In the genomic region with DNA sequence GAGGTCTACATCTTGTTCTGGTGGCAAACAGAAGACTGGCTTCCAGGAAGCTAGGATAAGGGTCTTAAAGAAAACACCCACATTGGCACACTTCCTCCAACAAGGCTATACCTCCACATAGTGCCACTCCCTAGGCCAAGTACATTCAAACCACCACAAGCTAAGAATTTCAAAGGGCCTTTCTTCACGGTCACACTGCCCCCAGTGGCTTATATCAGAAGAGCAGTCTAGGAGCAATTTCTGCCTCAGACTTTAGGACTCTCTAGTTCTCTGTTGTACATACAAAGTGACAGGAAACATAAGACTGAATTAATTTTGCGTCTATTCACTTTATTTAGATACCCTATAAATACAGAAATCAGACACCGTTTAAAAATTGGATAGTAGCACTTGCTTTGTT, we compare ENCODE assay signal across 17 mouse cellular contexts.
DNase-seq lines count a peak whose midpoint lies in the region; ATAC-seq and TF ChIP-seq lines count a peak whose summit lies in the region.
"Had no signal": no experiment of that assay in that cellular context is flagged by ENCODE, and none has a peak within 500 bp of the region (broad histone marks: within the 10 kb centered on the region; RNA-seq: fewer than 3 reads in every experiment).

No protein-coding gene starts in this region.

- TF ChIP-seq EP300 in lung, postnatal 0 days (IDR thresholded peaks at IDR 0.05), result no peak
- no peak for TF ChIP-seq EP300 in MEL (IDR thresholded peaks at IDR 0.05; ENCODE audit: low read depth in 1 of 2, low read length in 2 of 2)

- H3K4me2 ChIP-seq in hindbrain, postnatal 0 days (ENCODE audit: low read depth, low read length), result no peak overlapping the region
- H3K4me2 ChIP-seq in hindbrain, embryonic 13.5 days, result no peak overlapping the region
- H3K4me2 ChIP-seq in lung, postnatal 0 days (replicated peaks; ENCODE audit: low read depth, low read length), result no peak overlapping the region
- H3K4me2 ChIP-seq: limb, embryonic 12.5 days; midbrain, embryonic 15.5 days had no signal

- no peak overlapping the region for H3K9ac ChIP-seq in hindbrain, postnatal 0 days (replicated peaks; ENCODE audit: low read length)
- H3K9ac ChIP-seq in hindbrain, embryonic 13.5 days, result no peak overlapping the region
- no peak overlapping the region for H3K9ac ChIP-seq in lung, postnatal 0 days (replicated peaks; ENCODE audit: low read depth)
- no peak overlapping the region for H3K9ac ChIP-seq in MEL (ENCODE audit: control insufficient read depth, low read depth, low read length, poor library complexity, severe bottlenecking)
- H3K9ac ChIP-seq: limb, embryonic 12.5 days; midbrain, embryonic 15.5 days had no signal

- H3K27ac ChIP-seq in hindbrain, postnatal 0 days, result no peak overlapping the region
- no peak overlapping the region for H3K27ac ChIP-seq in hindbrain, embryonic 13.5 days
- no peak overlapping the region for H3K27ac ChIP-seq in lung, postnatal 0 days (ENCODE audit: low read length)
- H3K27ac ChIP-seq in MEL (ENCODE audit: control insufficient read depth, low read depth, low read length), result no peak overlapping the region
- H3K27ac ChIP-seq: limb, embryonic 12.5 days; macrophage; midbrain, embryonic 15.5 days had no signal

- TF ChIP-seq POLR2A in MEL (IDR thresholded peaks at IDR 0.05; ENCODE audit: control insufficient read depth in 1 of 2, insufficient read depth in 1 of 2, low read depth in 1 of 2, low read length in 2 of 2, poor library complexity in 1 of 2), result no peak

- WGBS in hindbrain, postnatal 0 days, result 70% methylated on average over 3 of the region's 3 CpGs
- 79% methylated on average over 3 of the region's 3 CpGs for WGBS in hindbrain, embryonic 13.5 days
- 78% methylated on average over 3 of the region's 3 CpGs for WGBS in lung, postnatal 0 days

- no peak for ATAC-seq in hindbrain, postnatal 0 days
- ATAC-seq in hindbrain, embryonic 13.5 days (ENCODE audit: low FRiP score), result no peak
- no peak for ATAC-seq in lung, postnatal 0 days
- ATAC-seq: forebrain, embryonic 14.5 days; midbrain, embryonic 15.5 days had no signal

- no peak for DNase-seq in hindbrain, postnatal 0 days (ENCODE audit: low spot score)
- no peak for DNase-seq in lung, postnatal 0 days (ENCODE audit: low spot score)
- DNase-seq in lung, postnatal 25 days (ENCODE audit: low spot score), result no peak
- DNase-seq in MEL (ENCODE audit: low read depth, low spot score), result peak; percentile 1
- peak; percentile 9 for DNase-seq in retina, embryonic 14.5 days (ENCODE audit: low spot score)
- no peak for DNase-seq in cerebellum, adult 18-20 months
- DNase-seq in layer of hippocampus, adult 8-10 months (ENCODE audit: low spot score in 2 of 2), result no peak
- DNase-seq: cerebellum, postnatal 10 days; gastrocnemius, postnatal 36 days; heart, postnatal 10 days; right cerebral cortex, adult 18-20 months had no signal

- TF ChIP-seq RAD21 in MEL (IDR thresholded peaks at IDR 0.05; ENCODE audit: low read depth, low read length), result no peak

- no peak overlapping the region for H3K4me3 ChIP-seq in hindbrain, postnatal 0 days (ENCODE audit: low read length)
- H3K4me3 ChIP-seq in hindbrain, embryonic 13.5 days, result no peak overlapping the region
- H3K4me3 ChIP-seq in lung, postnatal 0 days (ENCODE audit: low read depth, low read length), result no peak overlapping the region
- H3K4me3 ChIP-seq in MEL (ENCODE audit: control insufficient read depth in 1 of 2, insufficient read depth in 1 of 2, low read depth in 2 of 2, low read length in 2 of 2), result no peak overlapping the region
- H3K4me3 ChIP-seq: erythroblast, embryonic 14.5 days; limb, embryonic 12.5 days; midbrain, embryonic 15.5 days had no signal

- H3K4me1 ChIP-seq in hindbrain, postnatal 0 days (ENCODE audit: insufficient read depth, low read length), result no peaks in the 10 kb centered on the region
- no peaks in the 10 kb centered on the region; the same call in 1 of the 2 replicates for H3K4me1 ChIP-seq in hindbrain, embryonic 13.5 days (replicated peaks)
- H3K4me1 ChIP-seq in lung, postnatal 0 days (ENCODE audit: insufficient read depth, low read depth, low read length), result no peaks in the 10 kb centered on the region
- H3K4me1 ChIP-seq in MEL (ENCODE audit: control insufficient read depth in 1 of 2, insufficient read depth in 2 of 2, low read length in 2 of 2), result no peaks in the 10 kb centered on the region
- H3K4me1 ChIP-seq: limb, embryonic 12.5 days; midbrain, embryonic 15.5 days had no signal

- H3K36me3 ChIP-seq in hindbrain, postnatal 0 days (ENCODE audit: insufficient read depth, low read length), result no peaks in the 10 kb centered on the region
- no peaks in the 10 kb centered on the region for H3K36me3 ChIP-seq in hindbrain, embryonic 13.5 days
- H3K36me3 ChIP-seq in lung, postnatal 0 days (ENCODE audit: insufficient read depth, low read length), result no peaks in the 10 kb centered on the region
- no peaks in the 10 kb centered on the region for H3K36me3 ChIP-seq in MEL (ENCODE audit: control insufficient read depth in 1 of 2, insufficient read depth in 2 of 2, low read length in 2 of 2)
- H3K36me3 ChIP-seq: limb, embryonic 12.5 days; midbrain, embryonic 15.5 days had no signal

- no peaks in the 10 kb centered on the region for H3K27me3 ChIP-seq in hindbrain, postnatal 0 days (ENCODE audit: insufficient read depth, low read length)
- H3K27me3 ChIP-seq in hindbrain, embryonic 13.5 days, result no peaks in the 10 kb centered on the region
- no peaks in the 10 kb centered on the region for H3K27me3 ChIP-seq in lung, postnatal 0 days (replicated peaks; ENCODE audit: insufficient read depth, low read length)
- no peaks in the 10 kb centered on the region for H3K27me3 ChIP-seq in MEL (ENCODE audit: control insufficient read depth in 1 of 2, insufficient read depth in 2 of 2, low read length in 2 of 2)
- H3K27me3 ChIP-seq: limb, embryonic 12.5 days; midbrain, embryonic 15.5 days had no signal

- no peaks in the 10 kb centered on the region for H3K9me3 ChIP-seq in hindbrain, postnatal 0 days (ENCODE audit: low read length)
- no peaks in the 10 kb centered on the region for H3K9me3 ChIP-seq in hindbrain, embryonic 13.5 days
- H3K9me3 ChIP-seq in lung, postnatal 0 days (ENCODE audit: low read length), result no peaks in the 10 kb centered on the region
- no peaks in the 10 kb centered on the region for H3K9me3 ChIP-seq in MEL (replicated peaks; ENCODE audit: insufficient read depth, low read length)
- H3K9me3 ChIP-seq: limb, embryonic 12.5 days; midbrain, embryonic 15.5 days had no signal

- no peaks in the 10 kb centered on the region for H3K79me2 ChIP-seq in MEL (ENCODE audit: control insufficient read depth, insufficient read depth, low read length, poor library complexity)

- TF ChIP-seq CTCF in hindbrain, postnatal 0 days (IDR thresholded peaks at IDR 0.05; ENCODE audit: low read depth), result peak; percentile 37
- TF ChIP-seq CTCF in lung, postnatal 0 days (IDR thresholded peaks at IDR 0.05), result peak; percentile 21; the same call in 1 of the 2 replicates
- TF ChIP-seq CTCF in MEL (IDR thresholded peaks at IDR 0.05 in 2 of 3, conservative IDR thresholded peaks at IDR 0.05 in 1 of 3; ENCODE audit: control insufficient read depth in 1 of 3, insufficient read depth in 1 of 3, low read depth in 2 of 3, low read length in 3 of 3, poor library complexity in 1 of 3, severe bottlenecking in 1 of 3), result peak; percentile 5 to 18 (median 16); a peak in 2 of 6 replicates

TF ChIP-seq in MEL, 35 proteins besides CTCF, POLR2A, EP300 and RAD21:
- TF ChIP-seq GABPA (IDR thresholded peaks at IDR 0.05; ENCODE audit: low read depth, low read length) (no peak), NRF1 (IDR thresholded peaks at IDR 0.05; ENCODE audit: insufficient read depth, low read depth, low read length, poor library complexity, severe bottlenecking) (no peak), POLR2AphosphoS2 (IDR thresholded peaks at IDR 0.05; ENCODE audit: low read length) (no peak), RCOR1 (IDR thresholded peaks at IDR 0.05; ENCODE audit: low read depth, low read length) (no peak), MAFK (IDR thresholded peaks at IDR 0.05; ENCODE audit: borderline replicate concordance, low read depth, low read length) (no peak), USF2 (IDR thresholded peaks at IDR 0.05; ENCODE audit: borderline replicate concordance in 1 of 2, insufficient read depth in 1 of 2, low read depth in 1 of 2, low read length in 2 of 2) (no peak), CHD1 (IDR thresholded peaks at IDR 0.05; ENCODE audit: low read depth, low read length) (no peak), ELF1 (IDR thresholded peaks at IDR 0.05; ENCODE audit: low read depth, low read length) (no peak), USF1 (IDR thresholded peaks at IDR 0.05; ENCODE audit: low read depth, low read length) (no peak), ZKSCAN1 (IDR thresholded peaks at IDR 0.05; ENCODE audit: low read depth, low read length) (no peak), GATA1 (IDR thresholded peaks at IDR 0.05; ENCODE audit: low read depth, low read length) (no peak), NELFE (IDR thresholded peaks at IDR 0.05; ENCODE audit: low read depth, low read length) (no peak), MYC (IDR thresholded peaks at IDR 0.05; ENCODE audit: low read depth, low read length) (no peak), POLR2AphosphoS5 (IDR thresholded peaks at IDR 0.05; ENCODE audit: borderline replicate concordance, low read depth, low read length) (no peak), ZMIZ1 (IDR thresholded peaks at IDR 0.05; ENCODE audit: low read depth, low read length) (no peak), MAZ (IDR thresholded peaks at IDR 0.05; ENCODE audit: low read depth, low read length) (no peak), MAX (IDR thresholded peaks at IDR 0.05; ENCODE audit: low read length) (no peak), SIN3A (IDR thresholded peaks at IDR 0.05; ENCODE audit: low read length) (no peak), MEF2A (IDR thresholded peaks at IDR 0.05; ENCODE audit: extremely low read depth, insufficient replicate concordance, low read depth, low read length, poor library complexity, severe bottlenecking) (no peak), CHD2 (IDR thresholded peaks at IDR 0.05; ENCODE audit: low read length) (no peak)
TF ChIP-seq in MEL: peak in this region for 0.

Comparison
In these comparisons a context has a peak if more than half of its experiments do, and no peak if none do; other contexts are left out.
1. DNase-seq: peak in MEL (single experiment) and retina, embryonic 14.5 days (single experiment); none in hindbrain, postnatal 0 days (single experiment), lung, postnatal 0 days (single experiment), lung, postnatal 25 days (single experiment), cerebellum, adult 18-20 months (0 of 2) and layer of hippocampus, adult 8-10 months (0 of 2).
2. Peak in every context shown above with its lines, with median percentiles within 50 percentile points of each other: CTCF ChIP-seq.